Mouse (Mus musculus): ENCODE results near the gene Pdlim3.

- TF ChIP-seq TAL1 (conservative IDR thresholded peaks at IDR 0.05; ENCODE audit: low read depth, low read length) (no peak), CTCF (IDR thresholded peaks at IDR 0.05; ENCODE audit: low read depth, low read length) (no peak)
Observed at GRCm38 (mm10) chr8:45885202-45885685, at the start of gene Pdlim3.

Data from G1E (cell line).